Mouse (Mus musculus): Measurements from ENCODE around the gene Tmem147. TPM values are rescaled to one million over a fixed set of nuclear protein-coding genes. Genes with fewer than 3 reads are reported as not detected.

The Tmem147 gene
- 103 and 107 TPM in 2 replicates for polyA plus RNA-seq (2012; rRNA removed)

DNA sequence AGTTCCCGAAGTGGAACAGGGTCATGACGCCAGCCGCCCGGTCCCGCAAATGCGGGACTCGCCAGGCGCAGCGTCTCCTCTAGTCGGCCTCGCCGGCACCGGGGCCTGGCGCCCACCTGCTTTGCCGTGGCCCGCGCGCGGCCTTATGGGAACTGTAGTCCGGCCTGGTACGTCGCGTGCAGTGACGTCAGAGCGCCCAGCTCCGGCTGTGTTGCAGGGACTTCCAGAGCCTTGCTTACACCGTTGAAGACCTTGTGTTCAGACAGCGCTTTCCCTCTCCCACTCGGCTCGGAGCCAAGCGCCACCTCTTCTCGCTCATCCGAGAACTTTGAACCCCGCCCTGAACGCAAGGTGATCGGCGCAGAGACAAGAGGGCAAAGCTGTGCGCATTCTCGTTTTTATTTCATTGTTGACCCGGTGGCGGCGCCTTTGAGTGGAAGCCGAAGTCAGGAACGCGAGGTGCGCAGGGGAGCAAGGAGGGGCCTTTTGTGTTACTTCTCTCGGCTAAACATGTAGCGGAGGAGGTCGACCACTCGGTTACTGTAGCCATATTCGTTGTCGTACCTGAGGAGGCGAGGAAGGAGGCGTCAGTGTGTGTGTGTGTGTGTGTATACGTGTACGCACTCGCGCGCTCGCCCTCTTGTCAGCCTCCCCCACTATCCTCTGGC, at the start of gene Tmem147:
Gene Tmem147, minus strand, starts transcription at position 145 of the 668 bp plus-strand sequence.
- under 1% methylated on average over 60 of the region's 60 CpGs for WGBS
- no peaks in the 10 kb centered on the region for H3K36me3 ChIP-seq (ENCODE audit: control insufficient read depth, insufficient read depth, low read length)
- TF ChIP-seq POLR2A (IDR thresholded peaks at IDR 0.05; ENCODE audit: low read depth, low read length) (peak; percentile 33), CTCF (IDR thresholded peaks at IDR 0.05; ENCODE audit: extremely low read depth, insufficient read depth, insufficient read length, insufficient replicate concordance) (peak; percentile 27; the same call in 1 of the 2 replicates)

DNA sequence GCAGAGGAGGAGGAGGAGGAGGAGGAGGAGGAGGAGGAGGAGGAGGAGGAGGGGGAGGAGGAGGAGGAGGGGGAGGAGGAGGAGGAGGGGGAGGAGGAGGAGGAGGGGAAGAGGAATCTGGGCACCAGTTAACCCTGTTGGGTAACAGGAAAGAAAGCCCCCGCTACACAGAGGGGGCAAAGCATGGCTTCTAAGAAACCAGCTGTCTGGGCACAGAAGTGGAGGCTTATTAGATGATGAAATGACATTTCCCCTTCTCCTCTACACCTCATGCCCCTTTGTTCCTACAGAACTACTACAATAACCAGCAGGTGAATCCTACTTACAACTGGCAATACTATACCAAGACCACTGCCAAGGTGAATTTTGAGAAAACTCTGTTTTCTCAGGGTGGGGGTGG, 48.6 kb upstream of the Tmem147 start:
- H3K4me1 ChIP-seq (ENCODE audit: control insufficient read depth, insufficient read depth, insufficient read length) = no peaks in the 10 kb centered on the region
- no peak for DNase-seq (ENCODE audit: low read depth in 1 of 2, low spot score in 2 of 2)
- no peak overlapping the region for H3K4me3 ChIP-seq (ENCODE audit: extremely low read depth, insufficient read depth, insufficient read length)
- no peaks in the 10 kb centered on the region for H3K27me3 ChIP-seq (ENCODE audit: control insufficient read depth, insufficient read depth, low read length)
- 38% methylated on average over 1 of the region's 1 CpGs for WGBS
- TF ChIP-seq POLR2A (IDR thresholded peaks at IDR 0.05; ENCODE audit: low read depth, low read length) (no peak), CTCF (IDR thresholded peaks at IDR 0.05; ENCODE audit: extremely low read depth, insufficient read depth, insufficient read length, insufficient replicate concordance) (no peak)
- H3K36me3 ChIP-seq (ENCODE audit: control insufficient read depth, insufficient read depth, low read length) = no peaks in the 10 kb centered on the region
- no peak overlapping the region for H3K27ac ChIP-seq (ENCODE audit: insufficient read depth, low read length)

More for the DNA sequence above, at the start of gene Tmem147:
- Histone ChIP-seq H3K27ac (ENCODE audit: insufficient read depth, low read length) (peak within 1 kb of the TSS; percentile 85), H3K4me3 (ENCODE audit: extremely low read depth, insufficient read depth, insufficient read length) (peak within 1 kb of the TSS; percentile 97), H3K4me1 (ENCODE audit: control insufficient read depth, insufficient read depth, insufficient read length) (peaks cover 3% of the 10 kb centered on the region; the same call in 1 of the 2 replicates), H3K27me3 (ENCODE audit: control insufficient read depth, insufficient read depth, low read length) (no peaks in the 10 kb centered on the region)
- peak; percentile 84 to 95 for DNase-seq (ENCODE audit: low read depth in 1 of 2, low spot score in 2 of 2)

DNA sequence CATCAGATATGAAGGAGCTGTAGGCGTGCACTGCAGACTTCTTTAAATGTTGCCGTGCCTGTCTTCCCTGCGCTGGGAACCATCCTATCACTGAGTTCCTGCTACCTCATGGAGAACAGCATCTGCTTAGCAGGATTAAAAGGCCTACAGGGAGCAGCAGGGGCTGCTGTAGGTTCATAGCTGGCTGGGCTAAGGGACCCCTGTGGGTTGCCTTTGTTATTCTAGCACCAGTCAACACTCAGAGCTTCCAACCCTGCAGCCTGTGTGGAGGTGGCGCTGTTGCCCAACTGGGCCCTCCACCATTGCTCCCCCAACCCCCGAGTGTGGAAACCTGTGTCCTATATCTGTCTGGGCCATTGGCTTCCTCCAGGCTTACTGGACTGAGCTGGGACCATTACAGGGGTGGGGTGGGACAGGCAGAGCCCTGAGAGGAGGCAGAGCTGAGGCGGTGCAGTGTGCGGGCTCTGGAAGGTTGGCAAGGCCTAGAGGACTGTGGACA, 47.8 kb upstream of the Tmem147 start:
- Histone ChIP-seq H3K27ac (ENCODE audit: insufficient read depth, low read length) (no peak overlapping the region), H3K4me1 (ENCODE audit: control insufficient read depth, insufficient read depth, insufficient read length) (no peaks in the 10 kb centered on the region), H3K4me3 (ENCODE audit: extremely low read depth, insufficient read depth, insufficient read length) (no peak overlapping the region), H3K27me3 (ENCODE audit: control insufficient read depth, insufficient read depth, low read length) (no peaks in the 10 kb centered on the region), H3K36me3 (ENCODE audit: control insufficient read depth, insufficient read depth, low read length) (no peaks in the 10 kb centered on the region)
- 87% methylated on average over 7 of the region's 7 CpGs for WGBS
- no peak for DNase-seq (ENCODE audit: low read depth in 1 of 2, low spot score in 2 of 2)
- TF ChIP-seq POLR2A (IDR thresholded peaks at IDR 0.05; ENCODE audit: low read depth, low read length) (no peak), CTCF (IDR thresholded peaks at IDR 0.05; ENCODE audit: extremely low read depth, insufficient read depth, insufficient read length, insufficient replicate concordance) (no peak)

DNA sequence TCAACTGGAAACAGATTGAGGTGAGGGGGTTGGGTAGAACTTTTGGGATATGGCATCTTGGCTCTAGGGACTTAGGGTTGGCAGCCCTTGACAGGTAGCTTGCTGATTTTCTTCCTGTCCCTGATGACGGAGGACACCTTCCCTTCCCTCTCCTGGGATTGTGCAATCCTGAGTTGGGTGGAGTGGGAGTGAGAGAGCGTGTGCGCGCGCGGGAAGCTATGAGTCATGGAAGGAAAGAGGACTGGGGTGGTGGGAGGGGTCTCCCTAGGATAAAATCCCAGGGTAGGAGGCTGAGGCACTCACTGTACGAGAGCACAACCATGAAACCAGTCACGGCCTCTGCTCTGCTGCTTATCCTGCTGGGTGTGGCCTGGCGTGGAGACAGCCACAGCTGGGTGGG, 46.8 kb upstream of the Tmem147 start:
- no peak overlapping the region for H3K4me3 ChIP-seq (ENCODE audit: extremely low read depth, insufficient read depth, insufficient read length)
- H3K27me3 ChIP-seq (ENCODE audit: control insufficient read depth, insufficient read depth, low read length) = no peaks in the 10 kb centered on the region
- no peak for TF ChIP-seq POLR2A (IDR thresholded peaks at IDR 0.05; ENCODE audit: low read depth, low read length)
- WGBS = 85% methylated on average over 9 of the region's 9 CpGs
- no peak overlapping the region for H3K27ac ChIP-seq (ENCODE audit: insufficient read depth, low read length)
- no peaks in the 10 kb centered on the region for H3K4me1 ChIP-seq (ENCODE audit: control insufficient read depth, insufficient read depth, insufficient read length)
- no peaks in the 10 kb centered on the region for H3K36me3 ChIP-seq (ENCODE audit: control insufficient read depth, insufficient read depth, low read length)
- no peak for DNase-seq (ENCODE audit: low read depth in 1 of 2, low spot score in 2 of 2)

GRCm38 (mm10) chr7:30769236-30769635, 39.9 kb upstream of the Tmem147 start:
- no peak for TF ChIP-seq POLR2A (IDR thresholded peaks at IDR 0.05; ENCODE audit: low read depth, low read length)
- TF ChIP-seq CTCF (IDR thresholded peaks at IDR 0.05; ENCODE audit: extremely low read depth, insufficient read depth, insufficient read length, insufficient replicate concordance) = no peak
- DNase-seq (ENCODE audit: low read depth in 1 of 2, low spot score in 2 of 2) = no peak
- Histone ChIP-seq H3K4me3 (ENCODE audit: extremely low read depth, insufficient read depth, insufficient read length) (no peak overlapping the region), H3K4me1 (ENCODE audit: control insufficient read depth, insufficient read depth, insufficient read length) (no peaks in the 10 kb centered on the region), H3K36me3 (ENCODE audit: control insufficient read depth, insufficient read depth, low read length) (no peaks in the 10 kb centered on the region), H3K27ac (ENCODE audit: insufficient read depth, low read length) (no peak overlapping the region), H3K27me3 (ENCODE audit: control insufficient read depth, insufficient read depth, low read length) (no peaks in the 10 kb centered on the region)
- WGBS = 46% methylated on average over 9 of the region's 9 CpGs

GRCm38 (mm10) chr7:30766408-30766807, 37.1 kb upstream of the Tmem147 start:
- WGBS = 88% methylated on average over 4 of the region's 4 CpGs
- no peak for TF ChIP-seq POLR2A (IDR thresholded peaks at IDR 0.05; ENCODE audit: low read depth, low read length)
- no peak for TF ChIP-seq CTCF (IDR thresholded peaks at IDR 0.05; ENCODE audit: extremely low read depth, insufficient read depth, insufficient read length, insufficient replicate concordance)
- H3K27me3 ChIP-seq (ENCODE audit: control insufficient read depth, insufficient read depth, low read length) = no peaks in the 10 kb centered on the region

GRCm38 (mm10) chr7:30765173-30765572, 35.8 kb upstream of the Tmem147 start:
- WGBS = 72% methylated on average over 11 of the region's 11 CpGs
- no peak overlapping the region for H3K27ac ChIP-seq (ENCODE audit: insufficient read depth, low read length)
- H3K36me3 ChIP-seq (ENCODE audit: control insufficient read depth, insufficient read depth, low read length) = no peaks in the 10 kb centered on the region
- no peak for TF ChIP-seq POLR2A (IDR thresholded peaks at IDR 0.05; ENCODE audit: low read depth, low read length)
- TF ChIP-seq CTCF (IDR thresholded peaks at IDR 0.05; ENCODE audit: extremely low read depth, insufficient read depth, insufficient read length, insufficient replicate concordance) = no peak
- DNase-seq (ENCODE audit: low read depth in 1 of 2, low spot score in 2 of 2) = no peak
- no peaks in the 10 kb centered on the region for H3K27me3 ChIP-seq (ENCODE audit: control insufficient read depth, insufficient read depth, low read length)
- no peaks in the 10 kb centered on the region for H3K4me1 ChIP-seq (ENCODE audit: control insufficient read depth, insufficient read depth, insufficient read length)
- H3K4me3 ChIP-seq (ENCODE audit: extremely low read depth, insufficient read depth, insufficient read length) = no peak overlapping the region

More at GRCm38 (mm10) chr7:30766408-30766807, 37.1 kb upstream of the Tmem147 start:
- DNase-seq (ENCODE audit: low read depth in 1 of 2, low spot score in 2 of 2) = no peak
- H3K27ac ChIP-seq (ENCODE audit: insufficient read depth, low read length) = no peak overlapping the region
- H3K4me3 ChIP-seq (ENCODE audit: extremely low read depth, insufficient read depth, insufficient read length) = no peak overlapping the region
- H3K4me1 ChIP-seq (ENCODE audit: control insufficient read depth, insufficient read depth, insufficient read length) = no peaks in the 10 kb centered on the region
- no peaks in the 10 kb centered on the region for H3K36me3 ChIP-seq (ENCODE audit: control insufficient read depth, insufficient read depth, low read length)
